Mouse (Mus musculus) frontal cortex, postnatal 25 days (tissue): ENCODE results near the gene Ttc28.

ENCODE experiments used
- DNase-seq, 2 experiments: peaks; one replicate each; pipeline ENCODE4 v3.0.0; 2022; ENCODE audit warnings: low spot score in 2 of 2

Gene Ttc28

GRCm38 (mm10) chr5:111049584-111049983, 170.0 kb downstream of the Ttc28 start:
- no peak for DNase-seq

DNA sequence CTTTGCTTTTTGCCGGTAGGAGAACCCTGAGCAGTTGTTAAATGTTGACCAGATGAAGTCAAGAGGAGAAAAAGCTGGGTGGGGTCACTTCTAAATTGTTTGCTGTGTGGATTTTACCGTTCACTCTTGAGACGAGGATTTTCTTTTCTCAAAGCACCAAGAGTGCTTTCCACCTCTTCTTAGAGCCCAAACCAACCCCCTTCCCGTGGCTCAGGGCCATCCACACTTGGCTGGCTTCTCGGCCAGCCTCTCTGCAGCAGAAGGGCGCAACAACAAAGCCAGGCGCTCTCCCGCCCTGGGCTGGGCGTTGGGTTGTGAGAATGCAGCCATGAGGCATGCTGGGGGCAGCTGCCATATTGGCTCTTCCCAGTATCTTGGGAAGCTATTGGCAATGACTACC, 170.5 kb downstream of the Ttc28 start:
- no peak for DNase-seq

DNA sequence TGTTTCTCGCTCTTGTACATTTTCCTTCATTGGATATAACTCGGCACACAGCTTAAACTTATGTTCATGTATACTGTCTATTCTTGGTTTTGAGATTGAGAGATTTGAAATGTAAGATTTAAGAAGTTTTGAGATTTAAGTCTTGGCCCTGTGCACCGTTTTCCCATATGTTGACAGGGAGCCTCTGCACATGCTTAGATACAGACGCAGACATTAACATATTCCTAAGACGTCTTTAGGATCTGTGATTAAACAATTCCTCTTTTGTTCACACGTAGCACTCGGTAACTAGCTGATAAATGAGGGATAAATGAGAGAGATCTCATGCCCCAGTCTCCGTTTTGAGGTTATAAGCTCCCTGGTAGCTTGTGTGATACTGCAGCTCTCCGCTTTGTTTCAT, 174.8 kb downstream of the Ttc28 start:
- DNase-seq, result no peak

DNA sequence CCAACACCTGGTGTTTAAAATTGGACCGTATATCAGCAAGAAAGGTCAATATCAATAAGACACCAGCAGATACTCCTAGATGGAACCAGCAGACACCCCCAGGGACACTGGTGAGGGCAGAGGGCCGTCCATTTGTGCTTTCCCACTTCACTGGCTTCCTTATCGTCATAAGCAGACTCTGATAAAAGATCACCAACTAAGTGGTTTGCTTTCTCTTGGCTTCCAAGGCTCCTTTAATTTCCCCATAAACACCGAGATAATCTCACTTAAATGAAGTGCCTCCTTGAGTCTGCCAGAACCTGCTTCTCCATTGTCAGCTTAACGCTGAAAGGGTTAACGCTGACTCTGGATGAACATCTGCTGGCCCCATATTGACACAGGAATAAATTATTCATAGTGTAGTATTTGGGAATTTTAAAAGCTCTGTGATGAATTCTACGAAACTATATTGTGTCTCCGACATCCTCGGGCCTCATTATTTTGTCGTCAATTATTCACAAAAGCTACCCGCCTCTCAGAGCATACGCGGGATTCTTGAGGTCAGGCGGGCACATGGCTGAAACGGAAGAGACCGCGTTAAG, 175.3 kb downstream of the Ttc28 start:
- no peak for DNase-seq

- DNase-seq, result no peak
These were observed 175.9 kb downstream of the Ttc28 start for GRCm38 (mm10) chr5:111055507-111055906.

DNA sequence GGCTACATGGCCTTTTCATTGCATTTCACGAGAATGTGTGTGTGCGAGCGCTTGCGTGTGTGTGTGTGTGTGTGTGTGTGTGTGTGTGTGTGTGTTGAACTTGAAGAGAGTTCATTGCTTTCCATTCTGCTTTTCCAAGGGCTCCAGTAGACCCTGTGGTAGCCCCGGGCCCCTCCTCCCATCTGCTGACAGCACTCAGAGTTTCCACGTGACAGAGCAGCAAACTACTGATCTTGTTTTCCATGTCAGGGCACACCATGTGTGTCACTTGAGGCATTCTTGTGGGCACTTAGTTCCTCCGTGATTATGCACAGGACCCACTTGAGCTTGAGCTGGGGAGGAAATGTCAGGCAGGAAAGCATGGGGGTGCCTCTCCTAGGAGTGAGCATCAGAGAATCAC, 177.5 kb downstream of the Ttc28 start:
- DNase-seq, result no peak

- DNase-seq, result no peak
These were observed 179.0 kb downstream of the Ttc28 start for GRCm38 (mm10) chr5:111058401-111059139.

DNA sequence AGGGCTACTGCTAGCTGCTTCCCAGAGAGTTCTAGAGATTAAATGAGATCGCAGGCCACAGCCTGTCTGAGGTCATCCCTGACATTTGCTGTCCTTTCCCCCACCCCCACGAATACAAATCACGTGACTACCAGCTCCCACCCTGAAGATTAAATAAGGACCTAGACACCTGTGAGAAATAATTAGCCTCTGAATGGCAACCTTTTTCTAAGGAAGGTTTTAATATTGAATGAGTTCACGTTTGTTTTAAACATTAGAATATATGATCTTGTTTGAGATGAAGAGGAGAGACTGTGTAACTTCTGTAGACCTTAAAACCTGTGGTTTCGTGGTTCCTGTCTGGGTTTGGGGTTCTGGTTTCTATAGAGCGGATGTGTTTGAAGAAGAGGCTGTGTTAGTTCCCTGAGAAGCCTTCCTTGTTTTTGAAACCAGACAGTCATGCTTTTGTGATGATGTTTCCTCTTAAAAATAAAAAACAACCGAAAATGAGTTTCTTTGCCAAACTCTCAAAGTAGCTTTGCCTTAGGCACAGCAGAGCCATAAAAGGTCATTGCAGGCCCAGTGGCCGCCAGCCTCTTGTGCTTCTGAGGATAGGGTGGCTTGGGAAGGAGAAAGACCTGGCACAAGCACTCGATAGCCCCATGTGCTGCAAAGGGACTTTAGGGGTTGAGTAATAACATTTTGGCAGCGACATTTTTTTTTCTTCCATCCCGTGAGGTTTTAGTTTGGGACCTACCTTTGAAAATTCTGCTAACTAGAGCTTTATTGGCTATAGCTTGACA, 179.7 kb downstream of the Ttc28 start:
- no peak for DNase-seq

DNA sequence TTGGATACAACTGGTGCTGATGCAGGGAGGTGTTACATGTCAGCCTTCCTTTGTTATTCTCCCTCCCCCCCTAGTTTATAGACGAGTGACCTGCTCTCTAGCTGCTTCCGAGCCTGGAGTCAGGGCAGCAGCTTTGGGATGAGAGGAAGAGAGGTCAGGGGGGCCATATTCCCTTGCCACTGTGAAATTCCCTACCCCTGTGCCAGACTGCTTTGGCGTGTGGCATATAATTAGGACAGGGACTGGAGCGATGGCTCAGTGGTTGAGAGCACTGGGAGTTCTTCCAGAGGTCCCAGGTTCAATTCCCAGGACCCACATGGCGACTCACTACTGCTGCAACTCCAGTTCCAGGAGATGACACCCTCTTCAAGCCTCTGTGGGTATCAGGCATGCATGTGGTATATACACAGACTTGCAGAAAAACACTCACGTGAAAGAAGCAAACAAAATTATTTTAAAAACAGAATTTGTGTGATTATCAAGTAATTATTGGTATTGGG, 180.7 kb downstream of the Ttc28 start:
- no peak for DNase-seq

DNA sequence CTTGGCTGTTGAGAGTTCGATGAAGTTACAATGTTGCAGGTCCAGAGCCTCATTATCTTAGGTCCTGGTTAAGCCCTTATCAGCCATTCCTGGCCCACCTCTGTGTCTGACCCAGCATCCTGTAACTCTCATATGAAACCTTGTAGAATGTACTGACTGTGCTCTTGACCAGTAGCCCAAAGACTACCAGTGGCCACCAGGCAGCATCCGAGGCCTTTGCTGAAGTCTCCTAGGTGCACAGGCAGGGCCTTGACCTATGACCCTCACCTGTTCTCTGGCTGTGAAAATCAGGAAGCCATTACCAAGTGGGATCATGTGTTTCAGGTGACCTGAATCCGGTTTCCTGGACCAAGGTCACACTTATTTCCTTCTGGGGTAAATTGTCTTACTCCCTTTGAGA, 183.6 kb downstream of the Ttc28 start:
- no peak for DNase-seq

- no peak for DNase-seq
These were observed 184.4 kb downstream of the Ttc28 start for GRCm38 (mm10) chr5:111063991-111064390.

DNA sequence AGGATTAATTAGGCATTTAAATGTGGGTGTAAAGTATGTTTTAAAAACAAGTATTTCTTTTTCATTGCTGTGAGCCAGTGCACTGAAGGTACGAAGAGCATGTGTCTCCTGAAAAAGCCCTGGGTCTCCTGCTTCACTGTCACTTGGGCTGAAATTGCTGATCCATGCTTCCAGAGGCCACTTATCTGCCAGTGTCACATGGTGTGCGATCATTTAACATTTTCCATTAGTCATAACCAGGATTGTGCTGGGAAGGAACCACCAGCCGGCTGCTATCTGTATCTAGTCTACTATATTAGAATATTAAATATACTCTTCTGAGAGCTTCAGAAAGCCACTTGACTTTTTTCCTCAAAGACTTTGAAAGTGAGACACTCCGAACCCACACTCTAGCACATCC, 186.2 kb downstream of the Ttc28 start:
- no peak for DNase-seq

GRCm38 (mm10) chr5:111069503-111069902, 189.9 kb downstream of the Ttc28 start:
- no peak for DNase-seq

GRCm38 (mm10) chr5:111069931-111070330, 190.3 kb downstream of the Ttc28 start:
- no peak for DNase-seq

- no peak for DNase-seq
These were observed 190.8 kb downstream of the Ttc28 start for GRCm38 (mm10) chr5:111070361-111070760.

GRCm38 (mm10) chr5:111073316-111073736, 193.7 kb downstream of the Ttc28 start:
- DNase-seq, result no peak

GRCm38 (mm10) chr5:111074050-111074449, 194.4 kb downstream of the Ttc28 start:
- no peak for DNase-seq

DNA sequence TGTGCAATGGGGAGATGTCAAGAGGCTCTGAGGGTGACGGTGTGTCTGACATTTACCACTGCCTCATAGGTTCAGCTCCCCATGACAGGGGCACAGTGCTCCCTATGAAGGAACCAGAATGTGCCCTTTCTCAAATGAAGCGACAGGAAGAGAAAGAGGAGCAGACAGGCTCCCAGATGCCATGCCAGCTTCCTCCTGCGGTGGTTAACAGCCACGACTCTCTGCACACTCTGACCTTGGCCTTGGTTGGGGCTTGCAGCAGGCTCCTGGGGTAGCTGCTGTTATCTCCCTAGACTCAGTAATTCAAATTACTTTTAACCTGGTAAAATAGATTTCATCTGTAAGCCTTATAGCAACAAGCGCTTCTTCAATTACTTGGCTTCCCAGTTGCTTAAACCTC, 196.2 kb downstream of the Ttc28 start:
- no peak for DNase-seq

DNA sequence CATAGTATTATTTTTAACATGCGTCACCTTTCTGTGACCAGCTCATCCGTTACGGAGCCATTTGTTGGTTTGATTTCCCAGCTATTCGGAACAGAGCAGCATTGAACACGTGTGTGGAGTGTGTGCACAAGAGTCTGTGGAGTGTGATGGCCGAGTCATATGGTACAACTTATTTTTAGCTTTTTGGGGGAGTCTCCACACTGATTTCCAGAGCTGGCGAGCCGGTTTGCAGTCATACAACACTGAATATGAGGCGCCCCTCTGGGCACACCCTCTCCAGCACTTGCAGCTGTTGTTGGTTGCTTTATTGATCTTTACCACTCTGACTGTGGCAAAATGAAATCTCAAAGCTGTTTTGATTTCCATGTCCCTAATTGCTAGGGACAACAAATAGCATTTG, 197.7 kb downstream of the Ttc28 start:
- no peak for DNase-seq

- no peak for DNase-seq
These were observed 201.0 kb downstream of the Ttc28 start for GRCm38 (mm10) chr5:111080601-111081000.

GRCm38 (mm10) chr5:111085849-111086248, 206.2 kb downstream of the Ttc28 start:
- DNase-seq, result no peak

DNA sequence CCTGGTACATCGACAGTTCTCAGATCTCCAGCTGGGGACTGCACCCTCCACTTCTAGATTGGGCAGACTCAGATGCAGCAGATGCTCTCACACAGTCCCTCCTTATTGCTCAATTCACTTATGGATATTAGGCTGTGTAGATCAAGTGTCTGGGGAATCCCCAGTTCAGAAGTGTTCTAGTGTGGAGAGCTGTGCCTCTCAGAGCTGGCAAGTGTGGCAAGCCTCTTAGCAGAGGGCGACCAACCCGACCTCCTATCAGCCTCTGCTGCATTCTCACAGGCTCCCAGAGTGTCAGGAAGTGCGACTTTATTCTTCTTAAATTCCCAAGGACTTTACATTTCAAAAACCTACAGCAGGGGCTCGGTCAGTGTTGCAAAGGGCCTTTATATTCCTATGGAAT, 217.1 kb downstream of the Ttc28 start:
- no peak for DNase-seq
